Mouse (Mus musculus) limb, embryonic 15.5 days (tissue): Measurements from ENCODE around the gene Gstm4. TPM values are rescaled to one million over a fixed set of nuclear protein-coding genes. Genes with fewer than 3 reads are reported as not detected.

Source experiments
- ATAC-seq: fragments of 200-750 bp; cut with Nextera tagmentation; 2 replicates; pipeline ENCODE4 v1.8.0; 2017; ENCODE audit warnings: low read depth, moderate TSS enrichment; ENCODE audit not compliant: insufficient number of reproducible peaks, low FRiP score, low TSS enrichment
- H3K27ac ChIP-seq: fragments of 300-500 bp; sonication (generic); 2 replicates; pipeline ENCODE4 v1.5.1; 2015; ENCODE audit warnings: moderate library complexity, mild to moderate bottlenecking, inconsistent platforms
- H3K27me3 ChIP-seq: fragments of 300-500 bp; sonication (generic); 2 replicates; pipeline ENCODE4 v1.6.1; 2015; ENCODE audit warnings: inconsistent platforms
- H3K36me3 ChIP-seq: fragments of 300-500 bp; sonication (generic); 2 replicates; pipeline ENCODE4 v1.6.1; 2015; ENCODE audit warnings: inconsistent platforms
- H3K4me1 ChIP-seq: fragments of 300-500 bp; sonication (generic); 2 replicates; pipeline ENCODE4 v1.6.1; 2015; ENCODE audit warnings: inconsistent platforms
- H3K4me2 ChIP-seq: fragments of 300-500 bp; sonication (generic); 2 replicates; pipeline ENCODE4 v1.6.1; 2015; ENCODE audit warnings: mild to moderate bottlenecking, inconsistent platforms
- H3K4me3 ChIP-seq: fragments of 300-500 bp; sonication (generic); 2 replicates; pipeline ENCODE4 v1.5.1; 2015; ENCODE audit warnings: mild to moderate bottlenecking, inconsistent platforms
- H3K9ac ChIP-seq: fragments of 300-500 bp; sonication (generic); 2 replicates; pipeline ENCODE4 v1.6.1; 2015; ENCODE audit warnings: inconsistent platforms
- H3K9me3 ChIP-seq: fragments of 300-500 bp; sonication (generic); 2 replicates; pipeline ENCODE4 v1.6.1; 2016; ENCODE audit warnings: inconsistent platforms
- WGBS: fragments of 180-500 bp; shearing (Covaris S2); methylation state at CpG from one replicate; pipeline ENCODE4 v1.1.7; 2015; 5-methylcytosine and 5-hydroxymethylcytosine counted together
- polyA plus RNA-seq: library from polyadenylated mRNA; unstranded; fragments of >200 nt; fragmentation: Nextera tagmentation; extraction: Ambion mirVana; gene quantifications from 2 replicates; pipeline ENCODE4 v1.2.1, GENCODE M21; 2015

Gstm4 gene
- polyA plus RNA-seq, 1 experiment from 2014 or later: 14.2 TPM

- H3K27me3 ChIP-seq: no peaks in the 10 kb centered on the region
- peak overlapping the region; percentile 69 for H3K9ac ChIP-seq
- H3K4me3 ChIP-seq: peak overlapping the region; percentile 68
- H3K4me1 ChIP-seq: peaks cover 73% of the 10 kb centered on the region
- peak overlapping the region; percentile 99 for H3K4me2 ChIP-seq
- 0% methylated on average over 14 of the region's 14 CpGs for WGBS
- peak; percentile 86 for ATAC-seq
- peak overlapping the region; percentile 89 for H3K27ac ChIP-seq
- H3K36me3 ChIP-seq: peaks cover 6% of the 10 kb centered on the region
- H3K9me3 ChIP-seq: no peaks in the 10 kb centered on the region
Observed at GRCm38 (mm10) chr3:108085281-108085720, 40.6 kb upstream of the Gstm4 start.

DNA sequence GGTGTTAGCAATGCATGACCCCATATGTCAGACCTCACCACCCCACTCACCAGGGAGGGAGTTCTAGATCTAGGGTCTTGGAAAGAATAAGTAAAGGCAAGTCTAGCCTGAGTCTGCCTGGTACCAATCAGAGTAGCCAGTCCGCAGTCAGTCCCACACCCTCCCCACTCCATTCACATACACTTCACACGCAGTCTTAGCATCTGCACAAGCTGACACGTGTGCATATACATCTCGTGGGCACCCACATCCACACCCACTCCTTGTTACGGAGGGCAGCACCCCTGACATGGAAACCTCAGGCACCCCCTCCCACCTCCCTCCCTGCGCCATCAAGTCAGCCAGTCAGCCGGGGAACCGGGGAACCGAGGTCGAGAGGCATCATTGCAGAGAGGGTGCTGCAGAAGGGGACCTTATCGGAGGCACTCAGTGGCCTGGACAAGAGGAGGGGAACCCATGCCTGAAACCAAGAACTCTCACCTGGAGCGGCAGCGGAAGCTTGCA, 40.1 kb upstream of the Gstm4 start:
- Histone ChIP-seq H3K36me3 (peaks cover 11% of the 10 kb centered on the region), H3K27me3 (no peaks in the 10 kb centered on the region), H3K4me2 (peak overlapping the region; percentile 99), H3K9me3 (no peaks in the 10 kb centered on the region), H3K4me1 (peaks cover 68% of the 10 kb centered on the region), H3K9ac (peak overlapping the region; percentile 60), H3K27ac (peak overlapping the region; percentile 89; the same call in 1 of the 2 replicates), H3K4me3 (peak overlapping the region; percentile 68)
- WGBS: 10% methylated on average over 13 of the region's 13 CpGs
- no peak for ATAC-seq

GRCm38 (mm10) chr3:108083904-108084407, 39.3 kb upstream of the Gstm4 start:
- Histone ChIP-seq H3K9me3 (no peaks in the 10 kb centered on the region), H3K27ac (no peak overlapping the region), H3K9ac (0 out of 2 replicates have a peak overlapping the region, but pooled peaks have one; percentile 60), H3K36me3 (peaks cover 19% of the 10 kb centered on the region), H3K4me1 (peaks cover 62% of the 10 kb centered on the region), H3K4me3 (peak overlapping the region; percentile 68; the same call in 1 of the 2 replicates), H3K4me2 (peak overlapping the region; percentile 99), H3K27me3 (no peaks in the 10 kb centered on the region)
- no peak for ATAC-seq
- 76% methylated on average over 4 of the region's 4 CpGs for WGBS

GRCm38 (mm10) chr3:108083161-108083560, 38.5 kb upstream of the Gstm4 start:
- Histone ChIP-seq H3K27me3 (no peaks in the 10 kb centered on the region), H3K4me2 (no peak overlapping the region), H3K9ac (no peak overlapping the region)

DNA sequence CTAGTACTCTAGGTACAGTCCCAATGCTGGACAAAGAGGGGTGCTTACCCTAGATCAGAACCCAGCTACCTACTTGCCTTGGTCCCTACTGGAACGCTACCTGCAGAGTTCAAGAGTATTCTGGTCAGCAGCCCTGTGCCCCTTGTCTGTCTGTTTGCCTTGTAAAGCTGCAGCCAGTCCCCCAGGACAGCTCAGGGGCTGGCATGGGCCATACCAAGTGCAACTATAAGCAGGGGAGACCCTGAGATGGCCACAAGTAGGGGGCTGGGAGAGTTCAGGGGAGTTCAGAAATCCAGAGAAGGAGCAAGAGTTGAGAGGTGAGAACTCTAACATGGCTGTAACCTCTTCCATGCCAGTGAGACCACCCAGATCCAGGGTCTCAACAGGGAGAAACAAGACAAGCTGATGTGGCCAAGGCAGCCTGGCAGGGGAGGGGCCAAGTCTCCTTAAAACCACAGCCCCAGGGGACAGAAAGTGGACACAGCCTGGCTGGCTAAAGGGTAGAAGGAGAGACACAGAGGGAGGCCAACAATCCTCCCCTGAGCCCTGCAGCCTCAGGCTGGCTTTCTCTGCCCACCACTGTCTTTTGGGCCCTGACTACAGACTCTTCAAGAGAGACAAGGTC, 37.7 kb upstream of the Gstm4 start:
- no peak overlapping the region for H3K9ac ChIP-seq

More at GRCm38 (mm10) chr3:108083161-108083560, 38.5 kb upstream of the Gstm4 start:
- WGBS: 38% methylated on average over 2 of the region's 2 CpGs
- peaks cover 58% of the 10 kb centered on the region for H3K4me1 ChIP-seq
- peaks cover 26% of the 10 kb centered on the region for H3K36me3 ChIP-seq
- no peak overlapping the region for H3K27ac ChIP-seq
- H3K9me3 ChIP-seq: no peaks in the 10 kb centered on the region
- ATAC-seq: no peak
- H3K4me3 ChIP-seq: no peak overlapping the region

DNA sequence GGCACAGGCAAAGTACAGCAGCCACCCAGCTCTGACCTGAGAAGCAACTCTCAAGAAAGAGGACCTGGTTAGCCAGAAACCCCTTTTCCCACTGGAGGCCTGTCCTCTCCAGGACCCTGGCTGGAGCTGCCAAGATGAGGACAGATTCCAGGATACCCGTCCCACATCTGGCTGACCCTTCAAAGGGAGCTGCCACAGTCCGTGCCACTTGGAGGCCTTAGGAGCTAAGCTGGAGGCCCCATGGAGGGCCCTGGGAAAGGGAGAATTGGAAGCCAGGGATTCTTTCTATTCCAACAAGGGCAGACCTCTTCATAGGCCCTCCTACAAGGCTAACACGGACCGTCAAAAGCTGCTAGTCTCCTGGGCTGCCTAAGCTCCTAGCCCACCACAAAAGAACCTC, 37.0 kb upstream of the Gstm4 start:
- Histone ChIP-seq H3K9ac (no peak overlapping the region), H3K27me3 (no peaks in the 10 kb centered on the region), H3K4me2 (no peak overlapping the region), H3K36me3 (peaks cover 37% of the 10 kb centered on the region), H3K9me3 (no peaks in the 10 kb centered on the region), H3K27ac (peak overlapping the region; percentile 40), H3K4me1 (peaks cover 48% of the 10 kb centered on the region), H3K4me3 (no peak overlapping the region)
- ATAC-seq: no peak
- 45% methylated on average over 4 of the region's 4 CpGs for WGBS

More for the DNA sequence above, 37.7 kb upstream of the Gstm4 start:
- 0 out of 2 replicates have a peak overlapping the region, but pooled peaks have one; percentile 10 for H3K4me2 ChIP-seq
- peaks cover 54% of the 10 kb centered on the region for H3K4me1 ChIP-seq
- H3K9me3 ChIP-seq: no peaks in the 10 kb centered on the region
- 74% methylated on average over 1 of the region's 1 CpGs for WGBS
- ATAC-seq: no peak
- peak overlapping the region; percentile 51 for H3K27ac ChIP-seq
- H3K27me3 ChIP-seq: no peaks in the 10 kb centered on the region
- H3K4me3 ChIP-seq: no peak overlapping the region
- H3K36me3 ChIP-seq: peaks cover 30% of the 10 kb centered on the region

DNA sequence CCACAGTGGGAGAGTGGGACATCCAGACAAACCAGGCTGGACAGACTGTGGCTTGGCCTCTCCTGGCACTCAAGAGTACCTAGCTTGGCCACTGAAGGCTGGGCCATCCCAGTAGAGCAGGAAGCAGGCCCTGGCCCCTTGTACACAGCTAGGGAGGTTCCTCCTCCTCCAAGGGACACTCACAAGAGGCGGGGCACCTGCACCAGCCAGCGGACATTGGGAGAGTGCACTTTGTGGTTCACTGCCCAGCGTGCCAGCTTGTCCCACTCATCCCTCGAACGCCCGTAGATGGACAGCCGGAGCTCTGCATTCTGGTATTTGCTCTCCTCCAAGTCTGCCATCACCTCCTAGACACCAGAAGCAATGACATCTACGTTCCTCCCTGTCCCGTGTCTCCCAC, 32.1 kb upstream of the Gstm4 start:
- no peak overlapping the region for H3K9ac ChIP-seq
- H3K4me2 ChIP-seq: no peak overlapping the region
- H3K4me3 ChIP-seq: no peak overlapping the region
- H3K27me3 ChIP-seq: no peaks in the 10 kb centered on the region
- H3K9me3 ChIP-seq: no peaks in the 10 kb centered on the region
- H3K4me1 ChIP-seq: peaks cover 8% of the 10 kb centered on the region
- ATAC-seq: no peak
- no peak overlapping the region for H3K27ac ChIP-seq
- 91% methylated on average over 9 of the region's 9 CpGs for WGBS
- H3K36me3 ChIP-seq: peaks cover 69% of the 10 kb centered on the region

DNA sequence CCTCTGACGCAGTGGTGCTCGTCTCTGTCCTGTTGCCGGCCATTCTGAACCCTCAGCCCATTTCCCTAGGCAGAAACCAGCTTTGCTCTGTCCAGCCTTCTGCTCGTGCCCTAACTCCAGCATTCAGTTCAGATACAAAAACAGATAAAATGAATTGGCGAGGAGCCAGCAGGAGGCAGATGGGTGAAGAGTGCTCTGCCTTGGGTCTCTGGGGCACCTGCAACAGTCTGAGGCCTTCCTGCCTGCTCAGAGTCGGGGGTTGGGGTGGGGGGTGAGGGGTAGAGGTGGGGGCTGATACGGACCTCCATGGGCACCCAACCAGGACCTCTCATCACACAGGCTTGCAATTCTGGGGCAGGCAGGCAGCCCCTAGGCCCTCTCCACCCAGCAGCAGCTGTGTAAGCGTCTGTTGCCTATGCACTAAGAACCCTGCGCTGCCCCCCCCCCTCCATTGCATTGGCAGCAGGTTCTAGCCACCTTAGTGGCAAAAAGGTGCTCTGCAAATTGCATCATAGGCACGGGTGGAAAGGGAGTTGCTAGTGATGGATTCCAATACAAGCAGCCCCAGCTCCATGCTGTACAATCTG, 28.4 kb upstream of the Gstm4 start:
- Histone ChIP-seq H3K9me3 (no peaks in the 10 kb centered on the region), H3K4me3 (no peak overlapping the region), H3K4me1 (no peaks in the 10 kb centered on the region), H3K36me3 (peaks cover 44% of the 10 kb centered on the region), H3K27ac (no peak overlapping the region), H3K9ac (no peak overlapping the region), H3K27me3 (no peaks in the 10 kb centered on the region), H3K4me2 (no peak overlapping the region)
- 77% methylated on average over 10 of the region's 10 CpGs for WGBS
- ATAC-seq: no peak

DNA sequence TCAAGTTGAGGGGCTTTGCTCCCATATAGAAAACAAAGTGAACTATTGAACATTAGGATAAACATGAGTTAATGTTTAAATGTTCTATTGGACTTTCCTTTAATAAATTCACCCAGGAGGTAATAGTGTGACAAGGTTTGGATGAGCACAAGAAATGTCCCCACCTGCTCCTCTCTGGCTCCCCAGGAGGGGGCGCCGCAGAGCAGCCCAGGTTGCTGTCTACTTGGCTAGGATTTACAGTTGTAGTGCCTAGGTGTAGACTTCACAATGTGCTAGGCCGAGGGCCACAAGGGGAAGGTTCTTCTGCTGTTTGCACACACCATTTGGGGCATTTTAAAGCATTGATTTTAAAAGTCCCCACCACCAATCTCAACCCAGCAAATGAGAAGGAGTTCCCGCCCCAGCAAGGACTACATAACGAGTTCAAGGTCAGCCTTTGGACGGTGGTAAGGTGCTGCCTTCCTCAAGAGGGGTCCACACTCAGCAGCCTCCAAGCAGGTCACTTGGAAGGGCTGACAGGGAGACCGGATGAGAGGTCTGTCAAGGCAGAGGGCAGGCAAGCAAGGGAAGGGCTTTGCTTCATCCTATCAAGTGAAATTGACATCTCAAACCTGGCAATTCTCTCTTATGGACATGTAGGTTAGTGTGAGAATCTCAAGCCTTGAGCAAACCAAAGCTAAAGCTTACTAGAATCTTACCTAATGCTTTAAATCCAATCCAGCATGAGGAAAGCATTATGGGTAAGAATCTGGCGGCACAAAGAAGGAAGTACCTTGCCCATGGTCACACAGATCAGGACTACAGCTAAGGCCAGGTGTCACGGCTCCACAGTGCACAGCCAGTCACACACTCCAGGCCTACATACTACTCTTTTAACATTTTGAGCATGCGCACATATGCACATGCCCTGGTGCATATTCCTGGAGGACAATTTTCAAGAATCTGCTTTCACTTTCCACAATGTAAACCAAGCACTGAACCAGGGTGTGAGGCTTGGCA, 25.9 kb upstream of the Gstm4 start:
- ATAC-seq: no peak
- Histone ChIP-seq H3K9me3 (no peaks in the 10 kb centered on the region), H3K4me3 (no peak overlapping the region), H3K4me1 (no peaks in the 10 kb centered on the region), H3K9ac (no peak overlapping the region), H3K4me2 (no peak overlapping the region), H3K36me3 (peaks cover 22% of the 10 kb centered on the region), H3K27me3 (no peaks in the 10 kb centered on the region), H3K27ac (no peak overlapping the region)
- 63% methylated on average over 10 of the region's 10 CpGs for WGBS

- Histone ChIP-seq H3K36me3 (peaks cover 9% of the 10 kb centered on the region), H3K4me3 (no peak overlapping the region), H3K4me2 (no peak overlapping the region), H3K4me1 (no peaks in the 10 kb centered on the region), H3K9ac (no peak overlapping the region), H3K27me3 (no peaks in the 10 kb centered on the region), H3K9me3 (no peaks in the 10 kb centered on the region), H3K27ac (no peak overlapping the region)
- WGBS: 68% methylated on average over 13 of the region's 13 CpGs
- no peak for ATAC-seq
Observed at GRCm38 (mm10) chr3:108069231-108069870, 24.7 kb upstream of the Gstm4 start.

DNA sequence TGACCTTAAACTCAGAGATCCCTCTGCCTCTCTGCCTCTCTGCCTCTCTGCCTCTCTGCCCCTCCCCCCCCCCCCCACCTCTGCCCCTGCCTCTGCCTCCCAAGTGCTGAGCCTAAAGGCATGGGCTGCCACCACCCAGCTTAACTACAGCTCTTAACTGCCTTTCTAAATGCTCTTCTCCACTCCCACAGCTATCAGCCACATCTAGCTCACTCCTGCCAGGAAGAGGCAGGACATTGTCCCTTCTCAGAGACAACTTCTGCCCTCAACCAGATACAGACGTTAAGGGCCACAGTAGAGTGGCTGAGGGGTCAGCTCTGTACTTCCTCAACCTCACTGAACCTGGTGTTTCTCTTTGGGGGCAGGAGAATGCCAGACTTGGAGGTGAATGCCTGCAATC, 24.1 kb upstream of the Gstm4 start:
- Histone ChIP-seq H3K9ac (no peak overlapping the region), H3K4me3 (no peak overlapping the region), H3K27me3 (no peaks in the 10 kb centered on the region), H3K4me1 (no peaks in the 10 kb centered on the region), H3K27ac (no peak overlapping the region), H3K4me2 (no peak overlapping the region), H3K9me3 (no peaks in the 10 kb centered on the region), H3K36me3 (peaks cover 4% of the 10 kb centered on the region)
- 7% methylated on average over 1 of the region's 1 CpGs for WGBS
- no peak for ATAC-seq
